13 mouse cellular contexts compared by ENCODE assay signal in genomic region chr3:96764528-96764927, GRCm38 (mm10). TPM values are rescaled to one million over a fixed set of nuclear protein-coding genes. Genes with fewer than 3 reads are reported as not detected.
A peak's percentile ranks its signal among the peaks of the same experiment; 100 is the strongest.
DNase-seq lines count a peak whose midpoint lies in the region; ATAC-seq and TF ChIP-seq lines count a peak whose summit lies in the region.
"Had no signal": no experiment of that assay in that cellular context is flagged by ENCODE, and none has a peak within 500 bp of the region (broad histone marks: within the 10 kb centered on the region; RNA-seq: fewer than 3 reads in every experiment).

No protein-coding gene starts in this region.

- 35% methylated on average over 1 of the region's 1 CpGs for WGBS in liver, adult 2 months
- 90% methylated on average over 1 of the region's 1 CpGs for WGBS in midbrain, postnatal 0 days
- WGBS in kidney, embryonic 14.5 days, result 84% methylated on average over 1 of the region's 1 CpGs

- peaks cover 13% of the 10 kb centered on the region; the same call in 1 of the 2 replicates for H3K79me2 ChIP-seq in liver, adult 2 months (ENCODE audit: control insufficient read depth, insufficient read depth, low read length)

- H3K4me2 ChIP-seq in midbrain, postnatal 0 days (ENCODE audit: low read depth, low read length, poor library complexity, severe bottlenecking), result no peak overlapping the region
- H3K4me2 ChIP-seq in kidney, embryonic 14.5 days (replicated peaks; ENCODE audit: low read depth, low read length), result no peak overlapping the region
- H3K4me2 ChIP-seq: midbrain, embryonic 11.5 days; neural tube, embryonic 13.5 days had no signal

- no peaks in the 10 kb centered on the region for H3K9me3 ChIP-seq in midbrain, postnatal 0 days (ENCODE audit: low read length)
- H3K9me3 ChIP-seq in kidney, embryonic 14.5 days (ENCODE audit: control insufficient read depth, low read length), result no peaks in the 10 kb centered on the region
- H3K9me3 ChIP-seq: neural tube, embryonic 13.5 days had no signal

- peak; percentile 78 for ATAC-seq in CD4-positive, CD25-positive, alpha-beta regulatory T cell, adult 4 months
- peak; percentile 73 for ATAC-seq in megakaryocyte progenitor cell, adult 5-6 weeks (replicated peaks; ENCODE audit: poor library complexity)
- ATAC-seq in midbrain, postnatal 0 days (ENCODE audit: low FRiP score), result no peak
- ATAC-seq in kidney, embryonic 14.5 days (ENCODE audit: low FRiP score, low TSS enrichment), result no peak

- no peak for TF ChIP-seq POLR2A in liver, adult 2 months (IDR thresholded peaks at IDR 0.05; ENCODE audit: extremely low read depth, insufficient read depth, low read length)

- peak; percentile 19 for DNase-seq in liver, adult 2 months (ENCODE audit: extremely low read depth, low read depth, low spot score)
- DNase-seq in liver (no peak), ZHBTc4 (ENCODE audit: low read depth, low spot score) (peak; percentile 25)
- no peak for DNase-seq in midbrain, postnatal 0 days (ENCODE audit: low spot score)
- DNase-seq: heart, postnatal 14 days; kidney, adult 8-10 months; layer of hippocampus, adult 9-11 months; thymus, postnatal 36 days had no signal

- TF ChIP-seq CTCF in liver, adult 2 months (IDR thresholded peaks at IDR 0.05; ENCODE audit: low read depth, low read length), result no peak
- TF ChIP-seq CTCF in midbrain, postnatal 0 days (IDR thresholded peaks at IDR 0.05), result no peak

- no peak overlapping the region for H3K27ac ChIP-seq in liver, adult 2 months (replicated peaks; ENCODE audit: insufficient read depth, low read depth, low read length)
- no peak overlapping the region for H3K27ac ChIP-seq in midbrain, postnatal 0 days (ENCODE audit: low read depth, low read length)
- H3K27ac ChIP-seq in kidney, embryonic 14.5 days (ENCODE audit: low read depth, low read length), result no peak overlapping the region
- H3K27ac ChIP-seq: neural tube, embryonic 13.5 days had no signal

- no peaks in the 10 kb centered on the region; the same call in 1 of the 2 replicates for H3K4me1 ChIP-seq in liver, adult 2 months (ENCODE audit: control insufficient read depth, insufficient read depth, low read length)
- no peaks in the 10 kb centered on the region for H3K4me1 ChIP-seq in midbrain, postnatal 0 days (ENCODE audit: insufficient read depth, low read length)
- no peaks in the 10 kb centered on the region for H3K4me1 ChIP-seq in kidney, embryonic 14.5 days (ENCODE audit: control insufficient read depth, insufficient read depth, low read length)
- H3K4me1 ChIP-seq: neural tube, embryonic 13.5 days had no signal

- H3K27me3 ChIP-seq in liver, adult 2 months (ENCODE audit: control insufficient read depth, insufficient read depth, low read length), result no peaks in the 10 kb centered on the region
- H3K27me3 ChIP-seq in midbrain, postnatal 0 days (ENCODE audit: insufficient read depth, low read length), result no peaks in the 10 kb centered on the region
- H3K27me3 ChIP-seq in kidney, embryonic 14.5 days (ENCODE audit: control insufficient read depth, insufficient read depth, low read length), result no peaks in the 10 kb centered on the region
- H3K27me3 ChIP-seq: neural tube, embryonic 13.5 days had no signal

- no peak overlapping the region for H3K9ac ChIP-seq in liver, adult 2 months (ENCODE audit: low read depth, low read length)
- H3K9ac ChIP-seq in midbrain, postnatal 0 days (replicated peaks; ENCODE audit: low read length, poor library complexity, severe bottlenecking), result no peak overlapping the region
- no peak overlapping the region for H3K9ac ChIP-seq in kidney, embryonic 14.5 days (ENCODE audit: low read depth, low read length)
- H3K9ac ChIP-seq: neural tube, embryonic 13.5 days had no signal

- peaks cover 6% of the 10 kb centered on the region; the same call in 1 of the 2 replicates for H3K36me3 ChIP-seq in liver, adult 2 months (ENCODE audit: control insufficient read depth, insufficient read depth, low read length)
- H3K36me3 ChIP-seq in midbrain, postnatal 0 days (ENCODE audit: insufficient read depth, low read length), result no peaks in the 10 kb centered on the region
- H3K36me3 ChIP-seq in kidney, embryonic 14.5 days (ENCODE audit: control insufficient read depth, insufficient read depth, low read length), result peaks cover 4% of the 10 kb centered on the region; the same call in 1 of the 2 replicates

- no peak overlapping the region for H3K4me3 ChIP-seq in liver, adult 2 months (ENCODE audit: insufficient read depth, low read depth, low read length)
- no peak overlapping the region for H3K4me3 ChIP-seq in midbrain, postnatal 0 days (ENCODE audit: low read depth, low read length)
- no peak overlapping the region for H3K4me3 ChIP-seq in kidney, embryonic 14.5 days (ENCODE audit: low read length)
- H3K4me3 ChIP-seq: neural tube, embryonic 13.5 days had no signal

RNA-seq across cellular contexts. Expression of gene Rnf115, which starts 37.1 kb away (rescaled TPM):
- total RNA-seq in liver, adult 2 months (2014; rRNA removed), result 30.5 and 33.6 TPM in 2 replicates
- polyA plus RNA-seq in liver, adult 2 months (2012; rRNA removed), result 12.7 and 12.9 TPM in 2 replicates
- 10 to 100 TPM; 42.2 to 45.5 TPM for polyA plus RNA-seq in CD4-positive, CD25-positive, alpha-beta regulatory T cell, adult 4 months (2017; shearing (Covaris generic))
- total RNA-seq in megakaryocyte progenitor cell, adult 5-6 weeks (2015), result 71.4 and 76.5 TPM in 2 replicates
- 70.7 and 81.6 TPM in 2 replicates for total RNA-seq in megakaryocyte progenitor cell, adult 5-6 weeks (2017)
- 59.6 and 63.4 TPM in 2 replicates for total RNA-seq in midbrain, postnatal 0 days (2014; rRNA removed)
- 71.8 and 76.5 TPM in 2 replicates for polyA plus RNA-seq in midbrain, postnatal 0 days (2015; fragmentation: Nextera tagmentation; extraction: Ambion mirVana)
- 49.6 and 72.1 TPM in 2 replicates for polyA plus RNA-seq in kidney, embryonic 14.5 days (2014; fragmentation: Nextera tagmentation; extraction: Ambion mirVana)

RNA-seq across cellular contexts. Expression of gene Polr3c, which starts 37.1 kb away (rescaled TPM):
- total RNA-seq in liver, adult 2 months (2014; rRNA removed), result 6.5 and 10.0 TPM in 2 replicates
- polyA plus RNA-seq in liver, adult 2 months (2012; rRNA removed), result 16.2 and 19.1 TPM in 2 replicates
- polyA plus RNA-seq in CD4-positive, CD25-positive, alpha-beta regulatory T cell, adult 4 months (2017; shearing (Covaris generic)), result 10 to 100 TPM; 59.7 to 80.3 TPM
- 31.2 and 35.2 TPM in 2 replicates for total RNA-seq in megakaryocyte progenitor cell, adult 5-6 weeks (2015)
- 19.8 and 27.7 TPM in 2 replicates for total RNA-seq in megakaryocyte progenitor cell, adult 5-6 weeks (2017)
- total RNA-seq in midbrain, postnatal 0 days (2014; rRNA removed), result 12.6 and 14.7 TPM in 2 replicates
- polyA plus RNA-seq in midbrain, postnatal 0 days (2015; fragmentation: Nextera tagmentation; extraction: Ambion mirVana), result 26.4 and 30.7 TPM in 2 replicates
- polyA plus RNA-seq in kidney, embryonic 14.5 days (2014; fragmentation: Nextera tagmentation; extraction: Ambion mirVana), result 30.3 and 38.5 TPM in 2 replicates

RNA-seq across cellular contexts. Expression of gene Nudt17, which starts 56.2 kb away (rescaled TPM):
- total RNA-seq in liver, adult 2 months (2014; rRNA removed), result 0.20 and 0.28 TPM in 2 replicates
- polyA plus RNA-seq in liver, adult 2 months (2012; rRNA removed), result 0.16 and 0.69 TPM in 2 replicates
- polyA plus RNA-seq in CD4-positive, CD25-positive, alpha-beta regulatory T cell, adult 4 months (2017; shearing (Covaris generic)), result 1 to 10 TPM in 1 of 2 experiments, under 1 TPM in 1; 0.87 to 1.9 TPM
- 0.59 TPM in 1 of 2 replicates, not detected in the other for total RNA-seq in megakaryocyte progenitor cell, adult 5-6 weeks (2015)
- total RNA-seq in megakaryocyte progenitor cell, adult 5-6 weeks (2017), result not detected in 2 replicates
- 6.5 and 11.9 TPM in 2 replicates for total RNA-seq in midbrain, postnatal 0 days (2014; rRNA removed)
- polyA plus RNA-seq in midbrain, postnatal 0 days (2015; fragmentation: Nextera tagmentation; extraction: Ambion mirVana), result 18.5 and 20.6 TPM in 2 replicates
- 10.4 and 10.8 TPM in 2 replicates for polyA plus RNA-seq in kidney, embryonic 14.5 days (2014; fragmentation: Nextera tagmentation; extraction: Ambion mirVana)

Comparison
In these comparisons a context has a peak if more than half of its experiments do, and no peak if none do; other contexts are left out.
1. DNase-seq: peak in liver, adult 2 months (single experiment) and ZHBTc4 (single experiment); none in liver (single experiment) and midbrain, postnatal 0 days (single experiment).
2. ATAC-seq: peak in CD4-positive, CD25-positive, alpha-beta regulatory T cell, adult 4 months (single experiment) and megakaryocyte progenitor cell, adult 5-6 weeks (single experiment); none in midbrain, postnatal 0 days (single experiment) and kidney, embryonic 14.5 days (single experiment).